Mouse (Mus musculus): ENCODE data around the gene Tmigd1.

DNA sequence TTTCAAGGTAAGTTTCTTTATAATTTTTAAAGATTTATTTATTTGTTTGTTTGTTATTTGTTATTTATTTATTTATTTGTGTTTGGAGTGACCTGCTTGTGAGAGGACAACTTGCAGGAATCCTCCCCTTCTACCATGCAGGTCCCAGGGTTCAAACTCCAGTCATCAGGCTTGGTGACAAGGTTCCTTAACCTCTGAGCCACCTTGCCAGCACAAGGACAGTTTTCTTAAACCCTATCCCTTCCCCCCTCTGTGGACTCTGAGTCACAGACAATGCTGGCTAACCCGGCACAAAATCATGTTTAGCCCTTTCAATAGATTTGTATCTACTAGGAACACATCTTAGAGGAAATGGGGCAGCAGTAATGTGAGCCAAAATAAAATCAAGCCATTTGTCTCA is 18.6 kb downstream of the Tmigd1 start:
- TF ChIP-seq POLR2A (IDR thresholded peaks at IDR 0.05; ENCODE audit: low read depth, low read length) (no peak), CTCF (IDR thresholded peaks at IDR 0.05; ENCODE audit: extremely low read depth, insufficient read depth, insufficient read length, insufficient replicate concordance) (no peak)
